Mouse (Mus musculus): ENCODE data around the gene Ssxb1.
"Not testable (repeated sequence)": the region's sequence is repeated elsewhere in the genome, so short reads cannot be mapped to it uniquely, and the experiment has no call there.

GRCm38 (mm10) chrX:8366678-8367077 lies 46.4 kb upstream of the Ssxb1 start, which contains the start of gene Ssxb9:
- TF ChIP-seq CTCF (IDR thresholded peaks at IDR 0.05; ENCODE audit: low read depth); EP300 (optimal IDR thresholded peaks at IDR 0.05): not testable (repeated sequence)

All from stomach, postnatal 0 days (tissue).